16 mouse cellular contexts compared by ENCODE assay signal in the genomic region with DNA sequence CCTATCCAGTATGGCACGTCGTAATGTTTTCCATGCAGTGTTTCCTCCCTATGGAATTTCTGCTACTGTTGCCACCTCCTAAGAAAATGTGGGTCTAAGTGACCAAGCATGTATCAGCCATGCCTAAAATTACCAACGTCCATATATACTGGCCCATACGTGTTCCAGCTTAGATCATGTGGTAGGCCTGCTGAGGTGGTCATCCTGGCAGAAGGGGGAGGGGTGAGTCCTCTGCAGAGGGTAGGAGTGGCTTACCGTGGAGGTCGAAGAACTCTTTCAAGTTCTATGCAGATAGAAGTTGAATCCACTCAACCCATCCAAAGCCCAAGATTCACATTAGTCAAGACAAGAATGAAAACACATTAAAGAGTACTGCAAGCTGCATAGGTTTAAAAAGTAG.
"Had no signal": no experiment of that assay in that cellular context is flagged by ENCODE, and none has a peak within 500 bp of the region (broad histone marks: within the 10 kb centered on the region; RNA-seq: fewer than 3 reads in every experiment).

No protein-coding gene starts in this region.

- H3K36me3 ChIP-seq: limb, embryonic 12.5 days; liver, embryonic 13.5 days; lung, embryonic 15.5 days; midbrain, embryonic 13.5 days; neural tube, embryonic 15.5 days had no signal

- DNase-seq: kidney, postnatal 36 days; layer of hippocampus, adult 9-11 months; layer of hippocampus, postnatal 36 days; liver; liver, embryonic 13.5 days; liver, postnatal 0 days; right cerebral cortex, adult 18-20 months; right cerebral cortex, postnatal 25 days; thymus, adult 2 months; thymus, postnatal 25 days had no signal

- H3K4me2 ChIP-seq: limb, embryonic 12.5 days; liver, embryonic 13.5 days; lung, embryonic 15.5 days; midbrain, embryonic 13.5 days; neural tube, embryonic 15.5 days had no signal

- H3K27ac ChIP-seq: kidney, postnatal 0 days; limb, embryonic 12.5 days; liver, embryonic 13.5 days; lung, embryonic 15.5 days; midbrain, embryonic 13.5 days; neural tube, embryonic 15.5 days had no signal

- H3K9me3 ChIP-seq: limb, embryonic 12.5 days; liver, embryonic 13.5 days; lung, embryonic 15.5 days; midbrain, embryonic 13.5 days; neural tube, embryonic 15.5 days had no signal

- H3K4me3 ChIP-seq: limb, embryonic 12.5 days; liver, embryonic 13.5 days; lung, embryonic 15.5 days; midbrain, embryonic 13.5 days; myocyte; neural tube, embryonic 15.5 days had no signal

- H3K27me3 ChIP-seq: liver, embryonic 13.5 days; lung, embryonic 15.5 days; midbrain, embryonic 13.5 days; neural tube, embryonic 15.5 days had no signal

- H3K4me1 ChIP-seq: liver, embryonic 13.5 days had no signal

- ATAC-seq: liver, postnatal 0 days; midbrain, embryonic 13.5 days had no signal

- H3K9ac ChIP-seq: limb, embryonic 12.5 days; liver, embryonic 13.5 days; liver, postnatal 0 days; lung, embryonic 15.5 days; midbrain, embryonic 13.5 days; neural tube, embryonic 15.5 days had no signal
